Mouse (Mus musculus) cortical plate, adult 2 months (tissue): ENCODE measurements around the gene Fam184b.

Experiments used
- CTCF ChIP-seq: fragments of 200-500 bp; IDR thresholded peaks from 2 replicates; pipeline ENCODE4 v1.5.1; 2011; ENCODE audit warnings: mild to moderate bottlenecking, control low read depth, low read length; ENCODE audit not compliant: insufficient read depth; ENCODE audit errors: extremely low read depth
- POLR2A ChIP-seq: fragments of 200-500 bp; IDR thresholded peaks from 2 replicates; pipeline ENCODE4 v1.6.1; 2011; ENCODE audit warnings: mild to moderate bottlenecking, low read length, control low read depth; ENCODE audit not compliant: insufficient read depth; ENCODE audit errors: extremely low read depth

DNA sequence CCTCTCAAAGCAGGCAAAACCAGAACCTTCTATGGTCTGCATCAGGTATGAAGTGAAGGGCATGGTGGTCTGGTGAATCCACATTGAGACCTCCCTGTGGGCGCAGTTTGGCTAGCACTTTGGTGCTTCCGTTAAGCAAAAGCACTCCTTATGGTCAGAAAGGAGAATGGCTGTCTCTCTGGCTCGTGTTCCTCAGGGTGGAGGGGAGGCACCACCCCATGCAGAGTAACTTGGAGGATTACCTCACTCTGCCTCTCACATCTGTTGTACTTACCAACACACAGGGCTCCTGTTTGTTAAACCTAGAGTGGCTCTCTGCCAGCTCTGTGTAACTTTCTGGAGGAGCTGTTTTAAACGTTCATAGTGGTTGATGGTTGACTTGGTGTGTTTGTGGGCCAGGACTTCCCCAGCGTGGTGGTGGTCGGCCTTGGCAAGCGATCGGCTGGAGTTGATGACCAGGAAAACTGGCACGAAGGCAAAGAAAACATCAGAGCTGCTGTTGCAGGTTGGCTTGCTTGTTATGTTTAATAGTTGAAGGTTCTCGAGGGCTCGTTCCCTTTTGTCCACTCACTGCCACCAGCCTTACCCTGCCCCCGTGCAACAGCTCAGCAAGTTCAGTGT is 142.4 kb downstream of the Fam184b start:
- no peak for TF ChIP-seq CTCF
- no peak for TF ChIP-seq POLR2A
